Mouse (Mus musculus) ES-E14 (cell line): ENCODE measurements at regions not wholly inside any gene's neighbourhood (a gene's known extent, or its start where the extent isn't known, plus 50 kb on each side); places are given as distances from the start of the nearest gene placed in this dataset.

Source experiments
- DNase-seq: peaks from one replicate; pipeline ENCODE4 v3.0.0-alpha.2; 2013; ENCODE audit warnings: low read depth, low spot score
- H3K27ac ChIP-seq: 2 replicates; pipeline ENCODE4 v1.5.1; 2012; ENCODE audit warnings: low read depth, mild to moderate bottlenecking, low read length, moderate library complexity, mixed read lengths; ENCODE audit not compliant: poor library complexity, insufficient read depth, severe bottlenecking
- H3K36me3 ChIP-seq: 2 replicates; pipeline ENCODE4 v1.6.1; 2012; ENCODE audit warnings: mild to moderate bottlenecking, low read length, moderate library complexity, mixed read lengths; ENCODE audit not compliant: control insufficient read depth, poor library complexity, insufficient read depth, severe bottlenecking
- H3K4me1 ChIP-seq, 2 experiments: fragments of 150-350 bp in 1 of 2; sonication (generic) in 1 of 2; 2 replicates each; pipeline ENCODE4 v1.6.1; 2012; ENCODE audit warnings: low read length in 2 of 2, mild to moderate bottlenecking in 1 of 2, mixed read lengths in 1 of 2; ENCODE audit not compliant: control insufficient read depth in 2 of 2, insufficient read depth in 2 of 2, poor library complexity in 1 of 2
- H3K4me3 ChIP-seq, 2 experiments: fragments of 150-350 bp in 1 of 2; sonication (generic) in 1 of 2; 2 replicates each; pipeline ENCODE4 v1.5.1; 2012; ENCODE audit warnings: low read length in 2 of 2, low read depth in 1 of 2, mild to moderate bottlenecking in 1 of 2, mixed read lengths in 1 of 2; ENCODE audit not compliant: insufficient read depth in 1 of 2, poor library complexity in 1 of 2, severe bottlenecking in 1 of 2
- H3K9ac ChIP-seq: 2 replicates; pipeline ENCODE4 v1.6.1; 2012; ENCODE audit warnings: low read depth, mild to moderate bottlenecking, low read length, mixed read lengths; ENCODE audit not compliant: poor library complexity, insufficient read depth, severe bottlenecking
- H3K9me3 ChIP-seq: fragments of 150-350 bp; sonication (generic); 2 replicates; pipeline ENCODE4 v1.6.1; 2012; ENCODE audit warnings: low read depth, mild to moderate bottlenecking, low read length; ENCODE audit not compliant: control insufficient read depth, insufficient read depth
- CHD2 ChIP-seq: IDR thresholded peaks from 2 replicates; pipeline ENCODE4 v1.6.1; 2014; ENCODE audit warnings: mild to moderate bottlenecking, low read depth, low read length, inconsistent platforms
- HCFC1 ChIP-seq: IDR thresholded peaks from 2 replicates; pipeline ENCODE4 v1.6.1; 2012; ENCODE audit warnings: low read length, inconsistent platforms, borderline replicate concordance; ENCODE audit not compliant: insufficient read depth
- MAFK ChIP-seq: IDR thresholded peaks from 2 replicates; pipeline ENCODE4 v1.6.1; 2014; ENCODE audit warnings: mild to moderate bottlenecking, low read depth, low read length, inconsistent platforms; ENCODE audit not compliant: insufficient read depth
- ZC3H11A ChIP-seq: IDR thresholded peaks from 2 replicates; pipeline ENCODE4 v1.6.1; 2012; ENCODE audit warnings: low read depth, mild to moderate bottlenecking, inconsistent platforms, low read length, borderline replicate concordance
- ZNF384 ChIP-seq: IDR thresholded peaks from 2 replicates; pipeline ENCODE4 v1.6.1; 2012; ENCODE audit warnings: low read depth, low read length, inconsistent platforms
- in situ Hi-C, 2 experiments: fragments of 600-800 bp; cut with MboI; formaldehyde crosslinking; loops; one replicate each; pipeline ENCODE4 v1.15.1; 2025; ENCODE audit warnings: low sequenced_read_pairs in 2 of 2, inconsistent platforms in 1 of 2; ENCODE audit not compliant: unreplicated experiment in 2 of 2

DNA sequence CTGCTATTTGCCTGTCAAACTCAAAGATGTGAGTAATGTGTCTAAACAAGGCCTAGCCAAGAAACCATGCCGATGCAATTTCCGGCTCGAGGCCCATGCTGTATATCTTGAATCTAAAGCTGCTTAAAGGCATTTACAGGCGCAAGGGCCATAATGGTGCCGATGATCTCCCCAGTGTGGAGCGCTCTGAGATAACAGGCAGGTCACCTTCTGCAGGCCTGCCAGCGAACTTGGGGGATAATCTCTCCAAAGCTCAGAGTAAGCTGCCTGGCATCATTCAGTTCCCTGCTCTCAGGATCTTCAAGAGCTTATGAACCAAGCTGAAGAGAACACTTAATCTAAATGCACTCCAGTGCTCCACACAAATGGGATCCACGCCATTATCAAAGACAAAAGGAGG lies 842.3 kb upstream of the Map3k7 start:
- H3K36me3 ChIP-seq, result no peaks in the 10 kb centered on the region
- in situ Hi-C loops, result no loop called here
- H3K9ac ChIP-seq, result no peak overlapping the region
- no peaks in the 10 kb centered on the region for H3K9me3 ChIP-seq
- H3K27ac ChIP-seq, result no peak overlapping the region
- no peak for DNase-seq
- no peak overlapping the region for H3K4me3 ChIP-seq
- no peaks in the 10 kb centered on the region for H3K4me1 ChIP-seq
- TF ChIP-seq CHD2, result no peak
- TF ChIP-seq ZNF384, result no peak
- no peak for TF ChIP-seq MAFK
- TF ChIP-seq ZC3H11A, result no peak
- TF ChIP-seq HCFC1, result no peak

DNA sequence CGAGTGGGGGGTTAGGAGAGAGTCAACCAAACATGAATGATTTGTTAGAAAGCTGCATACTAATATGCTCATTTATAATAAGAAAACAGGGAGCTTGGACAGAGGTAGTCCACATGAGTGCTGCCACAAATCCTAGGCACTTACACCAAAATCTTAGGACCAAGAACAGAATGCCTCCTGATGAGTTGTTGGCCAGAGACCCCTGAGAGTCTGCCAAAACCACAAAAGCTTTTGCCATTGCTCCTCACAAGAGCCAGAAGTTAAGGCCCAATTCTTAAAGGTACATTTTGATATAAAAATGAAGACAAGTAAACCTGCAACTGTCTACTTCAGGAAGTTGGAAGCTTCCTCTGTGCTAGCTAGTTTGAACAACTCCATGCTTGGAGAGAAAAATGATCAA lies 820.7 kb upstream of the Map3k7 start:
- H3K9ac ChIP-seq, result no peak overlapping the region
- H3K36me3 ChIP-seq, result no peaks in the 10 kb centered on the region
- H3K4me1 ChIP-seq, result no peaks in the 10 kb centered on the region
- in situ Hi-C loops, result no loop called here
- no peak overlapping the region for H3K4me3 ChIP-seq
- TF ChIP-seq MAFK (no peak), ZC3H11A (no peak), ZNF384 (no peak), CHD2 (no peak), HCFC1 (no peak)
- H3K27ac ChIP-seq, result no peak overlapping the region
- no peaks in the 10 kb centered on the region for H3K9me3 ChIP-seq
- no peak for DNase-seq

DNA sequence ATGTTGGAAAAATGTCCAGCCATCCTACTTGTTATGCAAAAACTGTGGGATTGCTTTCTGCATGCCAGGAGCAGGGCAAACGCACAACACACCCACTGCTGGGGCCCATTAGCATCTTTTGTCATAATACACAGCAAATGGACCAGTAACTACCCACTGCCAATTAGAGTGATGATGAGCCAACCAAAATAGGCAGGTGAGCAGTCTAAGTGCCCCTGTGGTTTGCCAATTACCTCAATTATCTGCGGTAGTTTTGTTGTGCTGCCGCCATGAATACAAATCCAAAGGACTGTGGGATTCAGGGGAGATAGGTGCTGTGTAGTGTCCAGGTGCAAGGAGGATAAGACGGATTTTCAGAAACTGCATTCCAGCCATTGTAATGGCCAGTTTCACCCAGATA lies 796.5 kb upstream of the Map3k7 start:
- Histone ChIP-seq H3K36me3 (no peaks in the 10 kb centered on the region), H3K4me3 (no peak overlapping the region), H3K9ac (no peak overlapping the region), H3K4me1 (no peaks in the 10 kb centered on the region), H3K27ac (no peak overlapping the region), H3K9me3 (no peaks in the 10 kb centered on the region)
- TF ChIP-seq ZC3H11A, result no peak
- no peak for TF ChIP-seq HCFC1
- no peak for DNase-seq
- in situ Hi-C loops, result no loop called here

DNA sequence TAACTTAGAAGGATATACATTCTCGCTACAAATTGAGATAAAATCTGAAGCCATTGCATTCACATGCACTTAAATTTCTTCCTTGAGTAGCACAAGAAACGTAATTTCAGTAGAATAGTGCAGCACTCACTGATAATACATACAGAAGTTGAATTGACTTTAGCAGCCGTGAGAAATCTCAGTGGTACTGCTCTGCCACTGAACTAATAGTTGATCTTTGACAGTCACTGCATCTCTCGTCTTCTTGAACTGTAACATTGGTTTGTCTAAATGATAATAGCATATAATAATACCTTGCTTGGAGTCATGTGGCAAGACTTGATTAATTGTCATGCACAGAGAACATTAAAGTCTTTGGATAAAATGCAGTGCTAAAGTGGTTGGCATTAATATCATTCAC lies 795.5 kb upstream of the Map3k7 start:
- Histone ChIP-seq H3K4me1 (no peaks in the 10 kb centered on the region), H3K36me3 (no peaks in the 10 kb centered on the region), H3K9me3 (no peaks in the 10 kb centered on the region), H3K4me3 (no peak overlapping the region), H3K9ac (no peak overlapping the region), H3K27ac (no peak overlapping the region)
- no peak for DNase-seq
- TF ChIP-seq MAFK (no peak), ZC3H11A (no peak), HCFC1 (no peak), ZNF384 (no peak), CHD2 (no peak)
- in situ Hi-C loops, result no loop called here

DNA sequence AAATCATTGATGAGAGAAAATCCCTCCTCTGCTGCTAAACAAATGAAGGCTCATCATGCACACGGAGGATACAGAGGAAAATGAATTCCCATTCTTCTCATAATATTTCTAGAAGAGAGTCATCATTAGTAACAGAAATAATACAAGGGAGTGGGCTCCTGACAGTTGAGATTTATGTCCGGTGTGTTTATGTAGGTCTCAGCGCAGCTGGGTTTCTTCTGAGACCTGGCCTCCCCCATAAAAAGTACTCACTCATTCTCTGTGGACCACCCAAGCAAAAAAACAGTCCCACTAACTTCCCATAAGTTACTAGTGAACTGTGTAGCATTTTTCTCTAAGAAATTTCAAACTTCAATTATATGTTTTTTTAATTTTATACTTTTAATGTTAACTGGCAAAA lies 792.7 kb upstream of the Map3k7 start:
- no peak overlapping the region for H3K27ac ChIP-seq
- H3K9ac ChIP-seq, result no peak overlapping the region
- H3K9me3 ChIP-seq, result no peaks in the 10 kb centered on the region
- H3K36me3 ChIP-seq, result no peaks in the 10 kb centered on the region
- H3K4me1 ChIP-seq, result no peaks in the 10 kb centered on the region
- TF ChIP-seq HCFC1, result no peak
- TF ChIP-seq CHD2, result no peak
- TF ChIP-seq ZC3H11A, result no peak
- TF ChIP-seq ZNF384, result no peak
- no peak for TF ChIP-seq MAFK
- DNase-seq, result no peak
- in situ Hi-C loops, result no loop called here
- H3K4me3 ChIP-seq, result no peak overlapping the region
